Mouse (Mus musculus): Measurements from ENCODE around the gene Rem2. TPM values are rescaled to one million over a fixed set of nuclear protein-coding genes. Genes with fewer than 3 reads are reported as not detected.

Rem2 gene
- polyA plus RNA-seq, 1 experiment from 2014 or later = not detected

DNA sequence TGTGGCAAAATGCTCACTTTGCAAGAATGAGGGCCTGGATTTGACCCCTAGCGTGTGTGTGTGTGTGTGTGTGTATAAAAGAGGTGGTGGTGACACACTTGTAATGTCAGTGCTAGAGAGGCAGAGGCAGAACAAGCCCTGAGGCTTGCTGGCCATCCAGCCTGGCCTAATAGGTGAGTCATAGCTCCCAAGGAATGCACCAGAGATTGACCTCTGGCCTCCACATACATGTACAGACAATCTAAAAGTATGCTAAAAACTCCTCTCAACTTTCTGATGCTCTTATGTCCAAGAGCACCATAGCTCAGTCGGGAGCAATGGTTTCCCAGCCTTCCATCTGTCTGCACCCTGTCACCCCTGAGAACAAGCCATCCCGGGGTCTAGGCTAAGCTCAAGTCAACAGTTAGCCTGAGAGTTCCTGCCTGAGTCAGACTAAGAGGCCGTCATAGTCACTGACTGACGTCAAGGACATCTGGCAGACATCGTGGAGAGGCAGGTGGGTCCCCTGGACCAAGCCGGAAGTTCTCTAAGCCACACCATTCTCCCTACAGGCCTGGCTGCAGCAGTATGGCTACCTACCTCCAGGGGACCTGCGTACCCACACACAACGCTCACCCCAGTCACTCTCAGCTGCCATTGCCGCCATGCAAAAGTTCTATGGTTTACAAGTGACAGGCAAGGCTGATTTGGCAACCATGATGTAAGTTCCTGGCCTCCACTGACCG lies 40.5 kb upstream of the Rem2 start:
- Histone ChIP-seq H3K79me2 (ENCODE audit: inconsistent target) (no peaks in the 10 kb centered on the region; the same call in 1 of the 2 replicates), H3K4me3 (ENCODE audit: inconsistent target) (no peak overlapping the region), H3K36me3 (ENCODE audit: inconsistent target) (no peaks in the 10 kb centered on the region), H3K27ac (no peak overlapping the region)
- 89% methylated on average over 11 of the region's 11 CpGs for WGBS (ENCODE audit: missing documents)

GRCm38 (mm10) chr14:54439155-54439554 lies 36.7 kb upstream of the Rem2 start:
- no peak overlapping the region for H3K27ac ChIP-seq
- no peak overlapping the region for H3K4me3 ChIP-seq (ENCODE audit: inconsistent target)
- H3K79me2 ChIP-seq (ENCODE audit: inconsistent target) = no peaks in the 10 kb centered on the region
- H3K36me3 ChIP-seq (ENCODE audit: inconsistent target) = no peaks in the 10 kb centered on the region
- 92% methylated on average over 12 of the region's 12 CpGs for WGBS (ENCODE audit: missing documents)

DNA sequence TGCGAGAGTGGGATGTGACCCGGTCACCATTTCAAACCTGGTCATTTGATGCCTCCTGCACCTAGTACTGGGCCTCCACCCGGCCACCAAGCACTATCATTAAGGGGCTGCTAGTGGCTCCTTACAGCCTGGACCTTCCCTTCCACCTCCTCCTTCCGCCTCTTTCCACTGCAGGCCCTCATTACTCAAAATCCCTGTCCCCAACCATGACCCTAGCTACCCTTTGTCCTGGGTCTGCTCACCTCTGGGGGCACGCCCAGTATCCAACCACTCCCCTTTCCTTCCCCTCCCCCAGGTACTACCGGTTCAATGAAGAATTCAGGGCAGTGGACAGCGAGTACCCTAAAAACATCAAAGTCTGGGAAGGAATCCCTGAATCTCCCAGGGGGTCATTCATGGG lies 36.3 kb upstream of the Rem2 start:
- 96% methylated on average over 7 of the region's 7 CpGs for WGBS (ENCODE audit: missing documents)
- no peaks in the 10 kb centered on the region for H3K36me3 ChIP-seq (ENCODE audit: inconsistent target)
- H3K79me2 ChIP-seq (ENCODE audit: inconsistent target) = no peaks in the 10 kb centered on the region
- no peak overlapping the region for H3K4me3 ChIP-seq (ENCODE audit: inconsistent target)
- H3K27ac ChIP-seq = no peak overlapping the region

DNA sequence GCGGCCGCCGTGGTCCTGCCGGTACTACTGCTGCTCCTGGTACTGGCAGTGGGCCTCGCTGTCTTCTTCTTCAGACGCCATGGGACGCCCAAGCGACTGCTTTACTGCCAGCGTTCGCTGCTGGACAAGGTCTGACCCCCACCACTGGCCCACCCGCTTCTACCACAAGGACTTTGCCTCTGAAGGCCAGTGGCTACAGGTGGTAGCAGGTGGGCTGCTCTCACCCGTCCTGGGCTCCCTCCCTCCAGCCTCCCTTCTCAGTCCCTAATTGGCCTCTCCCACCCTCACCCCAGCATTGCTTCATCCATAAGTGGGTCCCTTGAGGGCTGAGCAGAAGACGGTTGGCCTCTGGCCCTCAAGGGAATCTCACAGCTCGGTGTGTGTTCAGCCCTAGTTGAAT lies 35.4 kb upstream of the Rem2 start:
- Histone ChIP-seq H3K4me3 (ENCODE audit: inconsistent target) (no peak overlapping the region), H3K27ac (no peak overlapping the region), H3K36me3 (ENCODE audit: inconsistent target) (no peaks in the 10 kb centered on the region), H3K79me2 (ENCODE audit: inconsistent target) (no peaks in the 10 kb centered on the region)
- 94% methylated on average over 14 of the region's 14 CpGs for WGBS (ENCODE audit: missing documents)

DNA sequence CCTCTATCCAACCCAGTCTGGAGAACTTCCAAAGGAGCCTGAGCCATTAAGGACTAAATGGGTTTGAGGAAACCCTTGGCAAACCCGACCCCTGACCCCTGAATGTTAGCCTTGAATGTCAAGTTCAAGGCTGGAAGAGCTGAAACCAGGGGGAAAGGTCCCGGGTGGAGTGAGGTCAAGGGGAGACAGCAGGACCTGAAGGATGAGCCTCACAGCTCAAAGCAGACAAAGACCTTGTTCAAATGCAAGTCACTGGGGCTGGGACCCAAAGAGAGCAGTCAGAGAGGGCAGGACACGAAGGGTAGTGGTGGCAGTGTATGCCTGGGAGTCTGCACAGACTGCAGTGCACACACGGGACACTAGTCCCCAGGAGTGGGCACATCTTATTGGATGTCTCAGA lies 34.5 kb upstream of the Rem2 start:
- Histone ChIP-seq H3K27ac (no peak overlapping the region), H3K79me2 (ENCODE audit: inconsistent target) (no peaks in the 10 kb centered on the region), H3K36me3 (ENCODE audit: inconsistent target) (no peaks in the 10 kb centered on the region), H3K4me3 (ENCODE audit: inconsistent target) (no peak overlapping the region)
- WGBS (ENCODE audit: missing documents) = 96% methylated on average over 4 of the region's 4 CpGs

DNA sequence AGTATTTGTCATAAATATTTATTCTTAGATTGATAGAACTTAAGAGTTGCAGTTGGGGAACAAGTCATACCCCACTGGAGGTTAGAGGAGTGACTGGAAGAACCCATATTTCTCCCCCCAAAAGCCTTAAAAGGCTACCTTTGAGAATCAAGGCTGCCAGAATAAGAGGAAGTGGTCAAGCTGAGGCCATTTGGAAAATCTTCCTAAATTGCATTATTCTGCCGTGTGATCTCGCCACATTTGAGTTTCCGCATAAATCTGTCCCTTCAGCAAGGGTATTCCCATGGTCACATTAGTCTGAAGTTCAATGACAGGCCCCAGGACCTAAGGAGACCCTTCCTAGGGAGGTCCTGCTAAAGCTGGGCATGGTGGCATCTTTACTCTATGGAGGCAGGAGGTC lies 33.4 kb upstream of the Rem2 start:
- H3K4me3 ChIP-seq (ENCODE audit: inconsistent target) = no peak overlapping the region
- 9% methylated on average over 3 of the region's 3 CpGs for WGBS (ENCODE audit: missing documents)
- H3K36me3 ChIP-seq (ENCODE audit: inconsistent target) = no peaks in the 10 kb centered on the region
- no peaks in the 10 kb centered on the region for H3K79me2 ChIP-seq (ENCODE audit: inconsistent target)
- H3K27ac ChIP-seq = no peak overlapping the region

DNA sequence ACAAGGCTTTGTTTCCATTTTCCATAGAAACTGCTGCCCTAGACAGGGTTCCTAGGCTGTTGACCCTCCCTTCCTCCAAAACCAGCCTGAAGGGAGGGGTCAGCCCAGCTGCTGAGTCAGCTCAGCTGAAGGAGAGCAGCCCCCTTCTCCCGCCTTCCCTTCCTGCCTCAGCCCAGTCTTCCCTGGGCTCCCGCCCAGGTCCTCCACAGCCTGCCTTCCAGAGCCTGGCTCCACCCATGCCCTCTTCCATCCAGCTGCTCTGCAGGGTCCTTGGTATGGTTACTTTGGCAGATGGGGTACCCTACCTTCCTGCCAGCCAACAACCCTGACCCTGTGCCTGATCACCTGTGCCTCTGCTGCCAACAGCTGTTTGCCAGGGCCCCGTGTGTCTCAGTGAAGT lies 32.7 kb upstream of the Rem2 start:
- Histone ChIP-seq H3K36me3 (ENCODE audit: inconsistent target) (no peaks in the 10 kb centered on the region), H3K79me2 (ENCODE audit: inconsistent target) (no peaks in the 10 kb centered on the region), H3K27ac (no peak overlapping the region), H3K4me3 (ENCODE audit: inconsistent target) (no peak overlapping the region)
- WGBS (ENCODE audit: missing documents) = 72% methylated on average over 3 of the region's 3 CpGs

DNA sequence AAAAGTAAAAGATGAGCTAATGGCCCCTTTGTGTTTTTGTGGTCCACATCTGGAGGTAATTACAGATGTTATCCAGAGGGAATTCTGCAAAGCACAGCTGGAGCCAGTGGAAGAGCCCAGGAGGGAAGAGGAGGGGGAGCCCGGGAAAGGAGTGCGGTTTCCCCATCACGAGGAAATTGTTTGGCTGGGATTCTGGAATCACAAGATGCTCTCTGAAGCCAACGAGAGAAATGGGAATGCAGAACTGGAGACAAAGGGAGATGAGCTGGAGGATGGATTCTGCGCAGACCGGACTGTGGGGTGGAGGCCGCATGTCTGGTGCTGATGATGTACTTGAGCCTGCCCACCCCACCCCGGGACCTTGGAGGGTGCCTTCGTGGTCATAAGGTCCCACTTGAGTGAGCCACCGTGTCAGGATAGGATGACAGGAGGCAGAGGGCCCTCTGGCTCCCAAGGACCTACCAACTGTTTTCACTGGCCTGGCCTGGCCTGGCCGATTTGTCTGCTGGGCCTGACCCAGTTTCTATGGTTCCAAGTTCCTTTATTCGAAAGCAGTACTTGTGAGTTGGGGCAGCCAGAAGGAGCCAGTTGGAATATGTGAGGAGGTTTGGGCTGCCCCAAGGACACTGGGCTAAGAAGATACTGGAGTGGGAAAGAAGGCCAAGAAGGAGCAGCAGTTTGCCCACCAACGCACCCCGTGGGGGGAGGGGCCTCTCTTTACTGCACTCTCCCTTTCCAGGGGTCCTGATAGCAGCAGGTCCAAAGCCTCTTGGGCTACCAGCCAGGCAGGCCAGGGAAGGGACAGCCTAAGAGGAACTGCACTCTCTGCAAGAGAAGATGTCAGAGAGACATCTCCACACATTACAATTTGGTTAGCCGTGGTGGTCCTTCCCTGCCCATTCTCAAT lies 31.9 kb upstream of the Rem2 start:
- Histone ChIP-seq H3K36me3 (ENCODE audit: inconsistent target) (no peaks in the 10 kb centered on the region), H3K27ac (no peak overlapping the region), H3K4me3 (ENCODE audit: inconsistent target) (no peak overlapping the region), H3K79me2 (ENCODE audit: inconsistent target) (no peaks in the 10 kb centered on the region)
- WGBS (ENCODE audit: missing documents) = 88% methylated on average over 14 of the region's 15 CpGs

- Histone ChIP-seq H3K36me3 (ENCODE audit: inconsistent target) (no peaks in the 10 kb centered on the region), H3K27ac (no peak overlapping the region), H3K79me2 (ENCODE audit: inconsistent target) (no peaks in the 10 kb centered on the region), H3K4me3 (ENCODE audit: inconsistent target) (no peak overlapping the region)
- WGBS (ENCODE audit: missing documents) = 90% methylated on average over 3 of the region's 3 CpGs
Observed at GRCm38 (mm10) chr14:54445476-54445875, 30.4 kb upstream of the Rem2 start.

DNA sequence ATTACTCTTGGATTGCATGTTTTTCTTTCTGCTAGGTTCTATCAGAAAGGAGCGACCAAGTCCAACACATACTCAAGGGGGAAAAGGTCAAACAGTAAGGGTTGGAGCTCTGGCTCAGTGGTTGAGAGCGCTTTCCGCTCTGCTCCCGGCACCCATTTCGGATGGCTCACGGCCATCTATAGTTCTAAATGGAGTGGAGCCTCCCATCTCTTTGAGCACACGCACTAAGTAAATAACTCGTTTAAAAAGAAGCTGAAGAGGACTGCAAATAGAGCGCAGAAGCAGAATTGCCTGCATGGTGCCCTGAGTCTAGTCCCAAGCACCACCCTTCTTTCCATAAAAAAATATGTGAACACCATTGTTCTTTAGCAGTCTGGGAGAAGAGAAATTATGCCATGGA lies 22.3 kb upstream of the Rem2 start:
- H3K36me3 ChIP-seq (ENCODE audit: inconsistent target) = no peaks in the 10 kb centered on the region
- no peaks in the 10 kb centered on the region for H3K79me2 ChIP-seq (ENCODE audit: inconsistent target)
- H3K27ac ChIP-seq = no peak overlapping the region
- 93% methylated on average over 8 of the region's 9 CpGs for WGBS (ENCODE audit: missing documents)
- no peak overlapping the region for H3K4me3 ChIP-seq (ENCODE audit: inconsistent target)

GRCm38 (mm10) chr14:54454669-54455528 lies 21.0 kb upstream of the Rem2 start:
- Histone ChIP-seq H3K36me3 (ENCODE audit: inconsistent target) (no peaks in the 10 kb centered on the region), H3K79me2 (ENCODE audit: inconsistent target) (no peaks in the 10 kb centered on the region), H3K4me3 (ENCODE audit: inconsistent target) (no peak overlapping the region), H3K27ac (no peak overlapping the region)
- 84% methylated on average over 11 of the region's 11 CpGs for WGBS (ENCODE audit: missing documents)

- H3K27ac ChIP-seq = no peak overlapping the region
- H3K4me3 ChIP-seq (ENCODE audit: inconsistent target) = no peak overlapping the region
- WGBS (ENCODE audit: missing documents) = 96% methylated on average over 11 of the region's 14 CpGs
- H3K79me2 ChIP-seq (ENCODE audit: inconsistent target) = no peaks in the 10 kb centered on the region
- no peaks in the 10 kb centered on the region for H3K36me3 ChIP-seq (ENCODE audit: inconsistent target)
Observed at GRCm38 (mm10) chr14:54457907-54458569, 17.9 kb upstream of the Rem2 start.

DNA sequence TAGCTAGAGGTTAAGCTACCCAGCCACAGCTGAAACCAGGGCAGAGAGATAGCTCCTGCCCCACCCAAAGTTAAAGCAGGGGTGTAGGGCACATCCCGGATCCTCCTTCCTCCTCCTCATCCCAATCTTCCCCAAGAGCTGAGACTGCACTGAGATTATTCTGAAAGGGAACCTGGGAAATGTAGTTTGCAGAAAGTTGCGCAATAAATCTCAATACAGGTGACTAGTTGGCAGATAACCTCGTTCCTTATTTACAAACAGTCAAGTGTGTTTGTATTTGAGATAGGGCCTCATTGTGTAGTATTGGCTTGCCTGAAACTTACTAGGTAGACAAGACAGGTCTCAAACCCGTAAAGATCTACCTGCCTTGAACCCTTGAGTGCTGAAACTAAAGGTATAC lies 13.8 kb upstream of the Rem2 start:
- no peak overlapping the region for H3K27ac ChIP-seq
- WGBS (ENCODE audit: missing documents) = 87% methylated on average over 4 of the region's 4 CpGs

More for the DNA sequence above, 13.8 kb upstream of the Rem2 start:
- Histone ChIP-seq H3K79me2 (ENCODE audit: inconsistent target) (no peaks in the 10 kb centered on the region; the same call in 1 of the 2 replicates), H3K36me3 (ENCODE audit: inconsistent target) (peaks cover 10% of the 10 kb centered on the region), H3K4me3 (ENCODE audit: inconsistent target) (no peak overlapping the region)

All from macrophage (primary cell).